ENCODE assay signal across 9 mouse cellular contexts in genomic region chr6:52197271-52197670, GRCm38 (mm10). TPM values are rescaled to one million over a fixed set of nuclear protein-coding genes. Genes with fewer than 3 reads are reported as not detected.
DNase-seq lines count a peak whose midpoint lies in the region; ATAC-seq and TF ChIP-seq lines count a peak whose summit lies in the region.
"Had no signal": no experiment of that assay in that cellular context is flagged by ENCODE, and none has a peak within 500 bp of the region (broad histone marks: within the 10 kb centered on the region; RNA-seq: fewer than 3 reads in every experiment).

No protein-coding gene starts in this region.

- DNase-seq in layer of hippocampus, adult 2 months (ENCODE audit: low spot score in 2 of 2) = peak in 1 of 2 experiments; percentile 31
- no peak for DNase-seq in layer of hippocampus, postnatal 36 days
- peak; percentile 59 for DNase-seq in embryonic facial prominence, embryonic 10.5 days (ENCODE audit: low spot score)
- DNase-seq in kidney, postnatal 10 days = peak; percentile 82
- DNase-seq in cerebellum, adult 9-10 months = no peak
- no peak for DNase-seq in cerebellum, adult 11 months
- DNase-seq in layer of hippocampus, adult 8-10 months (ENCODE audit: low spot score in 2 of 2) = no peak

- H3K9me3 ChIP-seq in embryonic facial prominence, embryonic 10.5 days = no peaks in the 10 kb centered on the region
- no peaks in the 10 kb centered on the region for H3K9me3 ChIP-seq in neural tube, embryonic 13.5 days

- peak overlapping the region; percentile 97 for H3K4me2 ChIP-seq in neural tube, embryonic 13.5 days

- TF ChIP-seq CTCF in layer of hippocampus, adult 2 months (conservative IDR thresholded peaks at IDR 0.05) = peak; percentile 75

- H3K4me3 ChIP-seq in layer of hippocampus, adult 2 months = no peak overlapping the region
- H3K4me3 ChIP-seq in embryonic facial prominence, embryonic 10.5 days = no peak overlapping the region
- peak overlapping the region; percentile 19 for H3K4me3 ChIP-seq in neural tube, embryonic 13.5 days

- H3K4me1 ChIP-seq in embryonic facial prominence, embryonic 10.5 days = peaks cover under 1% of the 10 kb centered on the region
- H3K4me1 ChIP-seq in neural tube, embryonic 13.5 days (replicated peaks) = peaks cover 99% of the 10 kb centered on the region

- H3K9ac ChIP-seq in neural tube, embryonic 13.5 days = peak overlapping the region; percentile 71

- no peaks in the 10 kb centered on the region for H3K36me3 ChIP-seq in embryonic facial prominence, embryonic 10.5 days (replicated peaks)
- H3K36me3 ChIP-seq in neural tube, embryonic 13.5 days = peaks cover 19% of the 10 kb centered on the region

- no peak overlapping the region for H3K27ac ChIP-seq in layer of hippocampus, adult 2 months
- H3K27ac ChIP-seq in embryonic facial prominence, embryonic 10.5 days (replicated peaks) = no peak overlapping the region
- H3K27ac ChIP-seq in neural tube, embryonic 13.5 days (replicated peaks) = peak overlapping the region; percentile 100

- peaks cover 100% of the 10 kb centered on the region for H3K27me3 ChIP-seq in embryonic facial prominence, embryonic 10.5 days (replicated peaks; ENCODE audit: low read depth, poor library complexity, severe bottlenecking)
- H3K27me3 ChIP-seq in neural tube, embryonic 13.5 days = no peaks in the 10 kb centered on the region

- ATAC-seq in neural tube, embryonic 13.5 days (ENCODE audit: low read depth) = peak; percentile 70; the same call in 1 of the 2 replicates

- WGBS in embryonic facial prominence, embryonic 10.5 days = 0% methylated on average over 10 of the region's 10 CpGs
- WGBS in neural tube, embryonic 13.5 days = 2% methylated on average over 10 of the region's 10 CpGs

RNA-seq across cellular contexts. Expression of gene Hoxa4, which starts 5.7 kb away (rescaled TPM):
- not detected for total RNA-seq in layer of hippocampus, adult 2 months (2021)
- not detected for total RNA-seq in layer of hippocampus, postnatal 36 days (2021)
- polyA plus RNA-seq in embryonic facial prominence, embryonic 10.5 days (2016; fragmentation: Nextera tagmentation; extraction: Ambion mirVana) = 0.09 TPM in 1 of 2 replicates, not detected in the other
- polyA plus RNA-seq in neural tube, embryonic 13.5 days (2015; fragmentation: Nextera tagmentation; extraction: Ambion mirVana) = 5.7 and 5.8 TPM in 2 replicates
- total RNA-seq in layer of hippocampus, adult 8-10 months (2022) = not detected

RNA-seq across cellular contexts. Expression of gene Hoxa5, which starts 7.1 kb away (rescaled TPM):
- total RNA-seq in layer of hippocampus, adult 2 months (2021) = not detected
- total RNA-seq in layer of hippocampus, postnatal 36 days (2021) = not detected
- polyA plus RNA-seq in embryonic facial prominence, embryonic 10.5 days (2016; fragmentation: Nextera tagmentation; extraction: Ambion mirVana) = 0.23 TPM in 1 of 2 replicates, not detected in the other
- 44.7 and 66.8 TPM in 2 replicates for polyA plus RNA-seq in neural tube, embryonic 13.5 days (2015; fragmentation: Nextera tagmentation; extraction: Ambion mirVana)
- total RNA-seq in layer of hippocampus, adult 8-10 months (2022) = not detected

RNA-seq across cellular contexts. Expression of gene Hoxa6, which starts 11.3 kb away (rescaled TPM):
- total RNA-seq in layer of hippocampus, adult 2 months (2021) = not detected
- not detected for total RNA-seq in layer of hippocampus, postnatal 36 days (2021)
- not detected in 2 replicates for polyA plus RNA-seq in embryonic facial prominence, embryonic 10.5 days (2016; fragmentation: Nextera tagmentation; extraction: Ambion mirVana)
- 20.3 and 25.8 TPM in 2 replicates for polyA plus RNA-seq in neural tube, embryonic 13.5 days (2015; fragmentation: Nextera tagmentation; extraction: Ambion mirVana)
- not detected for total RNA-seq in layer of hippocampus, adult 8-10 months (2022)
- polyA plus RNA-seq: heart, embryonic 14.5 days had no signal

RNA-seq across cellular contexts. Expression of gene Hoxa3, which starts 15.9 kb away (rescaled TPM):
- total RNA-seq in layer of hippocampus, adult 2 months (2021) = not detected
- not detected for total RNA-seq in layer of hippocampus, postnatal 36 days (2021)
- polyA plus RNA-seq in embryonic facial prominence, embryonic 10.5 days (2016; fragmentation: Nextera tagmentation; extraction: Ambion mirVana) = 0.66 and 2.2 TPM in 2 replicates
- 13.9 and 16.4 TPM in 2 replicates for polyA plus RNA-seq in neural tube, embryonic 13.5 days (2015; fragmentation: Nextera tagmentation; extraction: Ambion mirVana)
- not detected for total RNA-seq in layer of hippocampus, adult 8-10 months (2022)

RNA-seq across cellular contexts. Expression of gene Gm28308, which starts 15.9 kb away (rescaled TPM):
- not detected for total RNA-seq in layer of hippocampus, adult 2 months (2021)
- not detected for total RNA-seq in layer of hippocampus, postnatal 36 days (2021)
- not detected in 2 replicates for polyA plus RNA-seq in embryonic facial prominence, embryonic 10.5 days (2016; fragmentation: Nextera tagmentation; extraction: Ambion mirVana)
- not detected in 2 replicates for polyA plus RNA-seq in neural tube, embryonic 13.5 days (2015; fragmentation: Nextera tagmentation; extraction: Ambion mirVana)
- not detected for total RNA-seq in layer of hippocampus, adult 8-10 months (2022)
- polyA plus RNA-seq: heart, embryonic 14.5 days had no signal

Comparison
In these comparisons a context has a peak if more than half of its experiments do, and no peak if none do; other contexts are left out.
1. DNase-seq: peak in embryonic facial prominence, embryonic 10.5 days (single experiment) and kidney, postnatal 10 days (single experiment); none in layer of hippocampus, postnatal 36 days (0 of 2), cerebellum, adult 9-10 months (single experiment), cerebellum, adult 11 months (single experiment) and layer of hippocampus, adult 8-10 months (0 of 2).